Mouse (Mus musculus): ENCODE results near the gene Vcp. TPM values are rescaled to one million over a fixed set of nuclear protein-coding genes. Genes with fewer than 3 reads are reported as not detected.
"Not testable (repeated sequence)": the region's sequence is repeated elsewhere in the genome, so short reads cannot be mapped to it uniquely, and the experiment has no call there.

The Vcp gene
- total and polyA plus RNA-seq, 2 experiments from 2014 or later: 255 to 443 TPM

- Histone ChIP-seq H3K4me3 (ENCODE audit: low read depth, low read length) (no peak overlapping the region), H3K9ac (no peak overlapping the region), H3K4me2 (ENCODE audit: low read depth) (no peak overlapping the region), H3K27ac (ENCODE audit: low read depth, low read length) (no peak overlapping the region), H3K4me1 (ENCODE audit: insufficient read depth) (peaks cover 4% of the 10 kb centered on the region; the same call in 1 of the 2 replicates), H3K9me3 (ENCODE audit: low read length) (no peaks in the 10 kb centered on the region), H3K27me3 (ENCODE audit: insufficient read depth, low read length) (no peaks in the 10 kb centered on the region), H3K36me3 (ENCODE audit: insufficient read depth) (peaks cover 8% of the 10 kb centered on the region; the same call in 1 of the 2 replicates)
- DNase-seq (no peak), ATAC-seq (no peak)
- 95% methylated on average over 3 of the region's 3 CpGs for WGBS
- TF ChIP-seq CTCF (IDR thresholded peaks at IDR 0.05; ENCODE audit: low read depth): no peak
Observed at GRCm38 (mm10) chr4:43004951-43005350, 4.6 kb upstream of the Vcp start.

GRCm38 (mm10) chr4:43002756-43003439 is 2.6 kb upstream of the Vcp start:
- no peak for TF ChIP-seq CTCF (IDR thresholded peaks at IDR 0.05; ENCODE audit: low read depth)

GRCm38 (mm10) chr4:43001272-43001671 is 965 bp upstream of the Vcp start:
- Histone ChIP-seq H3K9ac (no peak overlapping the region), H3K9me3 (ENCODE audit: low read length) (no peaks in the 10 kb centered on the region), H3K27me3 (ENCODE audit: insufficient read depth, low read length) (no peaks in the 10 kb centered on the region), H3K4me2 (ENCODE audit: low read depth) (no peak overlapping the region), H3K27ac (ENCODE audit: low read depth, low read length) (peak overlapping the region; percentile 76), H3K36me3 (ENCODE audit: insufficient read depth) (peaks cover 8% of the 10 kb centered on the region; the same call in 1 of the 2 replicates), H3K4me1 (ENCODE audit: insufficient read depth) (peaks cover 18% of the 10 kb centered on the region), H3K4me3 (ENCODE audit: low read depth, low read length) (no peak overlapping the region)
- DNase-seq (no peak), ATAC-seq (no peak)
- WGBS: 81% methylated on average over 2 of the region's 2 CpGs
- no peak for TF ChIP-seq CTCF (IDR thresholded peaks at IDR 0.05; ENCODE audit: low read depth)

More at GRCm38 (mm10) chr4:43002756-43003439, 2.6 kb upstream of the Vcp start:
- Histone ChIP-seq H3K4me1 (ENCODE audit: insufficient read depth) (peaks cover 12% of the 10 kb centered on the region), H3K27me3 (ENCODE audit: insufficient read depth, low read length) (no peaks in the 10 kb centered on the region), H3K9ac (no peak overlapping the region), H3K4me2 (ENCODE audit: low read depth) (no peak overlapping the region), H3K4me3 (ENCODE audit: low read depth, low read length) (no peak overlapping the region), H3K27ac (ENCODE audit: low read depth, low read length) (no peak overlapping the region), H3K36me3 (ENCODE audit: insufficient read depth) (peaks cover 8% of the 10 kb centered on the region; the same call in 1 of the 2 replicates), H3K9me3 (ENCODE audit: low read length) (no peaks in the 10 kb centered on the region)
- ATAC-seq (no peak), DNase-seq (no peak)
- 77% methylated on average over 12 of the region's 12 CpGs for WGBS

DNA sequence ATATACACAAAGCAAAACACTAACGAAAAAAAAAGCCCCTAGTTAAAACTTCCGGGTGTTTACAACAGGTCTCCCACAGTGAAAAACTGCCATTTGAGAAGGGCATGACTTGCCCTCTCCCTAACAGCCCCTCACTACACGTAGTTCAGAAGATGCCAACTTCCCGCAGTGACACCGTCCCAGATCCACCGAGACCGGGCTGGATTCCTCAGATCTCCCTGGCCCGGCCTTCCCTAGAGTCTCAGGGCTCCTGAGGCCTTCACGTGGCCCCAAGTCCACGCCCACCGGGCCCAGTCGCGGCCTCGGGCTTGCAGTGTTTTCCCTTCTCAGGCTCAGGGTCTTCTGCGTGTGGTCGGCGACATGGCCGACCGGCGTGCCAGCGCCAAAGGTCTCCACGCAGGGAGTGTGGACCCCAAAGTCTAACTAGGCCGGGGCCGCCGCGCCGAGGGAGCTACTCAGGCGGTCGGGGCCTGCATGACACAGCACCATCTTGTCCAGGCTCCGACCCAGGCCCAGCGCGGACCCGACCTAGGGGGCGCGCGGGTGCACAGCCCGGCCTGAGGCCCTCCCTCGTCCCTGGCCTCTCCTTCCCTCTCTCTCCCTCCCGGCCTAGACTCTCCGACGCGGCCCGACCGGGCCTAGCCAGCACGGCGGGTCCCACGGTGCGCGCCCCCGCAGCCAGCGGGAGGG is 711 bp downstream of the Vcp start:
- H3K9ac ChIP-seq: peak overlapping the region; percentile 97
- no peaks in the 10 kb centered on the region for H3K9me3 ChIP-seq (ENCODE audit: low read length)
- WGBS: 3% methylated on average over 45 of the region's 51 CpGs
- peak; percentile 44 for ATAC-seq
- peak overlapping the region; percentile 98 for H3K27ac ChIP-seq (ENCODE audit: low read depth, low read length)
- H3K27me3 ChIP-seq (ENCODE audit: insufficient read depth, low read length): no peaks in the 10 kb centered on the region
- peaks cover 14% of the 10 kb centered on the region; the same call in 1 of the 2 replicates for H3K36me3 ChIP-seq (ENCODE audit: insufficient read depth)
- peak overlapping the region; percentile 82 for H3K4me3 ChIP-seq (ENCODE audit: low read depth, low read length)
- H3K4me2 ChIP-seq (ENCODE audit: low read depth): peak overlapping the region; percentile 58
- peaks cover 18% of the 10 kb centered on the region for H3K4me1 ChIP-seq (ENCODE audit: insufficient read depth)
- TF ChIP-seq CTCF (IDR thresholded peaks at IDR 0.05; ENCODE audit: low read depth): no peak; the same call in 1 of the 2 replicates
- peak; percentile 80 for DNase-seq

DNA sequence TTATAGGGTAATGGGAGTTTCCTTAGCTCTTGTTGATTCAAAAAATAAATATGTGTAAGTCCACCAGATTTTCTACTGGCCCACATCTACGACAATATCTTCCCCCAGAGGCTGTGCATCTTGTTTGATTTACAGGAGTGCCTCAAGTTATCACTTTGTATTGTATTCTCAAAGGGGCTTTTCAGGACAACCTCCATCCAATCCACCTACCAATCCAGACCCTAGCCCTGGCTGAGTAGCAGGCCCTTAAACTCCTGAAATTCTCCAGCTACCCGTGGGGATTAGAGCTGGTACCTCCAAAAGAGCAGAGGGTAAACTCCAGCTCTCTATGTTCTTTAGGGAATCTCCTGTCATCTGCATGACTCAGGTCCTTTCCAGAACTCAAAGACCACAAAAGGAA is 2.3 kb downstream of the Vcp start:
- DNase-seq (no peak), ATAC-seq (no peak)
- Histone ChIP-seq H3K27ac (ENCODE audit: low read depth, low read length) (no peak overlapping the region), H3K4me1 (ENCODE audit: insufficient read depth) (peaks cover 18% of the 10 kb centered on the region), H3K9ac (0 out of 2 replicates have a peak overlapping the region, but pooled peaks have one; percentile 31), H3K4me3 (ENCODE audit: low read depth, low read length) (peak overlapping the region; percentile 82; the same call in 1 of the 2 replicates), H3K9me3 (ENCODE audit: low read length) (no peaks in the 10 kb centered on the region), H3K36me3 (ENCODE audit: insufficient read depth) (peaks cover 25% of the 10 kb centered on the region), H3K27me3 (ENCODE audit: insufficient read depth, low read length) (no peaks in the 10 kb centered on the region), H3K4me2 (ENCODE audit: low read depth) (peak overlapping the region; percentile 58)
- no peak for TF ChIP-seq CTCF (IDR thresholded peaks at IDR 0.05; ENCODE audit: low read depth)
- WGBS: 67% methylated on average over 2 of the region's 2 CpGs

- Histone ChIP-seq H3K27me3 (ENCODE audit: insufficient read depth, low read length) (no peaks in the 10 kb centered on the region), H3K4me3 (ENCODE audit: low read depth, low read length) (no peak overlapping the region), H3K4me2 (ENCODE audit: low read depth) (no peak overlapping the region), H3K4me1 (ENCODE audit: insufficient read depth) (no peaks in the 10 kb centered on the region), H3K9ac (no peak overlapping the region), H3K9me3 (ENCODE audit: low read length) (no peaks in the 10 kb centered on the region), H3K27ac (ENCODE audit: low read depth, low read length) (no peak overlapping the region), H3K36me3 (ENCODE audit: insufficient read depth) (peaks cover 91% of the 10 kb centered on the region)
- 86% methylated on average over 1 of the region's 1 CpGs for WGBS
- no peak for DNase-seq
- no peak for ATAC-seq
- peak; percentile 22; the same call in 1 of the 2 replicates for TF ChIP-seq CTCF (IDR thresholded peaks at IDR 0.05; ENCODE audit: low read depth)
Observed at GRCm38 (mm10) chr4:42988296-42988695, 12.0 kb downstream of the Vcp start.

DNA sequence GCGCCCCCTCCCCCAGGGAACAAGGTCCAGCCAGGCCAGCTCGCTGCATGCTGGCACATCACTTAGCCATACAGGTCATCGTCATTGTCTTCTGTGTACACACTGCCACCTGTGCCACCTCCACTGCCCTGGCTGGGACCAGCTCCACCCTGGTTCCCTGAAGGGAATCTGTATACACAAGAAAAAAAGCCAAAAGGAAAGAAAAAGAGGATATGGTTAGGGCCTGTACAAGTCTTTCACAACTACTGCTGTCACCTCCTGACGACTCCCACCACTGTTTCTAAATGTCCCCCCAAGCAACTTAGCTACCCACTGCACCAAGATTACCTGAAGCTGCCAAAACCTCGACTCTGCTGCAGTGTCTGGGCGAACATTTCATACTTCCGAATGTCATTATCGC is 19.8 kb downstream of the Vcp start:
- DNase-seq; H3K4me3 ChIP-seq (ENCODE audit: low read depth, low read length); H3K27me3 ChIP-seq (ENCODE audit: insufficient read depth, low read length); H3K9me3 ChIP-seq (ENCODE audit: low read length); H3K9ac ChIP-seq; H3K4me1 ChIP-seq (ENCODE audit: insufficient read depth); ATAC-seq; H3K27ac ChIP-seq (ENCODE audit: low read depth, low read length); H3K4me2 ChIP-seq (ENCODE audit: low read depth): not testable (repeated sequence)
- WGBS: 94% methylated on average over 7 of the region's 8 CpGs
- H3K36me3 ChIP-seq (ENCODE audit: insufficient read depth): peaks cover 58% of the 10 kb centered on the region

Measured in forebrain, postnatal 0 days (tissue).